Mouse (Mus musculus): ENCODE measurements around the gene Rnf166.

Rnf166 gene

GRCm38 (mm10) chr8:122469407-122469806 lies 6.5 kb downstream of the Rnf166 start:
- peak; percentile 87 for DNase-seq

DNA sequence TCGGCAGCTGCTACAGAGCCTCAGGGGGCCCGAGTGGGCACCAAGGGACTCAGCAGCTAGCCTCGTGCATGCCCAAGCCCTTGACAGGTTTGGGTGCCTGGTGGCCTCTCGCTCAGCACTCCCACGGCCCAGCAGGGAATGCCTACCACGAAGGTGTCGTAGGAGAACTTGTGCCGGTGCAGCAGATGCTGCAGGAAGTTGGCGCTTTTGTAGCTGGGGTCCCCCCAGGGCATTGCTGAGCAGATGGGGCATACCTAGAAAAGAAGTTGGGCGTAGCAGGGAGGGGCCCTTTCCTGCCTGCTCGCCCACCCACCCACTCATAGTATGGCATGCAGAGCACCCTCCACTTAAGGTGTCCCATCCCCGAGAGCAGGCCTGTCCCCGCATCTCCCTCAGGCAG lies 8.0 kb downstream of the Rnf166 start:
- DNase-seq, result no peak

DNA sequence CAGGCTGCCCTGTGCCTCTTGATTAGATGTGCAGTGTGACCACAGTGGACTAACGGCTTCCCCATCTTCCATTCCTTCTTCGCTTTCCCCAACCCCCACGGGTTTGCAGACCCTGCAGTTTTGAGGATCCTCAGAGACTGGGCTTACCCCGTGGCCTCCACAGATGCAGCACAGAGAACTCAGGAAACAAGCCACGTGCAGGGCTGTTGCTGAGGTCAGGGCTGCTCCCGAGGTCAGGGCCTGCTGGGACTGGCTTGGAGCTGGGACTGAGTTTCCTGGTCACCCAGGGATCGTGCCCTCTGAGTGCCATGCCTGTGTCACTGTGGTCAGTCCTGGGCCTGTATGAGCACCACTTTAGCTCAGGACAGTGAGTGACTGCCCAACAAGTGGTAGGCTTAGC lies 10.9 kb downstream of the Rnf166 start:
- DNase-seq, result peak; percentile 89

DNA sequence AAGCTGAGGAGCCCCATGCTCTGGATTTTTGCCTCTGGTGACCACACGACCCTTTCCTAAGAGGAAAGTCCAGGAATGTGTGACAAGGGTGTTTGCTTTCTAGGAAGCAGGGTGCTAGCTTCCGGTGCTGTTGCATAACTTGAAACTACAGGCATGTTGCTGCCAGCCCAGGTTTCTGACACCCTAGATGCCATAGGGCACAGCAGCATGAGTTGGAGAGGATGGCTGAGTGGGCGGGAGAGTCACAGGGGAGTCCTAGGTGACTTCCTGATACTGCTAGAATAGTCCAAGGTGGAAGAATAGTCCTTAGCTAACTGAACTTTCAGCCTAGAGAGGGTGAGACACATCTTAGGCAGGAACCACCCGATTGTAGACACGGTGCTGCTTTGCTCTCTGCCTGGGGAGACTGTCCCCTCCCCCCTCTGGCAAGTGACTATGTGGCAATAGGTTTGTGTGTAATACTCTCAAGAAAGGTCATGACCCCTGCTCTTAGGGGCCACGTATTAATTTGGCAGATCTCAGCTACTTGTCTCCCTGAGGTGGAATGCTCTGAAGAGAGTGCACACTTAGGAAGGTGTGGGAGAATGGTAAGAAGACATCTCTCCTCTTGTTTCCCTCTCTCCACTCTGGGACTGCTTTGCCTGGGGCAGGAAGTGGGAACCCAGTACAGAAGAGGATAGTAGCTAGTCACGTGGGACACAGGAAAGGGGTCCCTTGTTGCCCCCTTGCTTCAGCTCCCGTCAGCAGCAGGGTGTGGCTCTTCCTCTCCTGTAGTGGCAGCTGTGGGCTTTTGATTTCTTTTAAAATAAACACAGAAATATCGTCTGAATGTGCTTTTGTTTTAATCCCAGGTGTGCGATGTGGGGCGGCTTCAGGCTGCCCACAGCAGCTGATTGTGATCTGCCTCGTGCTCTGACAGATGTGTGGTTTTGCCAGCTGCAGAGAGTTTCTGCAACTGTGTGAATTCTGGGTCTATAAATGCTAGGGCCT lies 11.9 kb downstream of the Rnf166 start:
- peak; percentile 87 for DNase-seq

GRCm38 (mm10) chr8:122462510-122462909 lies 13.4 kb downstream of the Rnf166 start:
- no peak for DNase-seq

GRCm38 (mm10) chr8:122461473-122462148 lies 14.3 kb downstream of the Rnf166 start:
- no peak for DNase-seq

DNA sequence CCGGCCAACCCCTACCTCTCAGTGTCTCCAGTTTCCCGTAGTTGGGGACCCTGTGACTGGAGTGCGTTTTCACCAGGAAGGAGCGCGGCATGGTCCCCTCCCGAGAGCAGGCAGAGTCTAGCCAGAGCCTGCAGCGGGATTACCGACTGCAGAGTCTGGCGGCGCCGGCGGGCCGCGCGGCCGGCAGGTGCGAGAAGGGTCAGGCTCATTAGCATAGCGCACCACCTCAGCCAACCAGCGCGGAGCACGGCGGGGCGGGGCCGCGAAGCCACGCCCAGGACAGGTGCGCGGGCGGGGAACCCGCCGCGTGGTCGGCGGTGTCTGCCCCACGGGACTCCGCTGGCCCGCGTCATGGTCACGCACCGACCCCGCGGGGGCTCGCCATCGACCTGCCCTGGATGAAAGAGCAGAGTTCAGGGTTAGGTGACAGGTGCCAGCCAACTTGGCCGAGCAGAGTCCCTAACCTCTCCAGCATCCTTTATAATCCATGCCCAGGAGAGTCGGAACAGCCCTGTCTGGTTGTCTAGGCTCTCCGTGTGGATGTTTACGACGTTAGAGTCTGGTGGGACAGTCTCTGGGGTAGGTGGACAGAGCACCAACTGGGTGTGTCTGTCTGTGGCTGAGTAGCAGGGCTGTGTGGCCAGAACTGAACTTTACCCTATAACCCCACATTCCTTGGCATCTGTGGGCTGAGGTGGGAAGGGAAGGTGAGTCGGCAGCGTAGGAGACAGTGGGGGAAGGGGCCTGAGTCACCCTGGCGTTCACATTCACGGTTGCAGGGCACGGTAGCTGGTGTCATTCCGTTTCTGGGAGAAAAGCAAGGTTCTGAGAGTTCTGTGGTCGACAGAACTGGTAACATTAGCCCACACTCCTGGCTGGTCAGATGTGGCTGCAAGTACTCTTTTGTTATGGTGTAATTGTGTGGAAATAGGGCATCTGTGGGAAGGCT lies 15.1 kb downstream of the Rnf166 start, which contains the start of gene Snai3:
Gene Snai3 (minus strand): TSS at position 210 of the 949 bp plus-strand sequence.
- peak; percentile 95 for DNase-seq

- DNase-seq, result no peak
Measured at GRCm38 (mm10) chr8:122459990-122460389, 15.9 kb downstream of the Rnf166 start.

DNA sequence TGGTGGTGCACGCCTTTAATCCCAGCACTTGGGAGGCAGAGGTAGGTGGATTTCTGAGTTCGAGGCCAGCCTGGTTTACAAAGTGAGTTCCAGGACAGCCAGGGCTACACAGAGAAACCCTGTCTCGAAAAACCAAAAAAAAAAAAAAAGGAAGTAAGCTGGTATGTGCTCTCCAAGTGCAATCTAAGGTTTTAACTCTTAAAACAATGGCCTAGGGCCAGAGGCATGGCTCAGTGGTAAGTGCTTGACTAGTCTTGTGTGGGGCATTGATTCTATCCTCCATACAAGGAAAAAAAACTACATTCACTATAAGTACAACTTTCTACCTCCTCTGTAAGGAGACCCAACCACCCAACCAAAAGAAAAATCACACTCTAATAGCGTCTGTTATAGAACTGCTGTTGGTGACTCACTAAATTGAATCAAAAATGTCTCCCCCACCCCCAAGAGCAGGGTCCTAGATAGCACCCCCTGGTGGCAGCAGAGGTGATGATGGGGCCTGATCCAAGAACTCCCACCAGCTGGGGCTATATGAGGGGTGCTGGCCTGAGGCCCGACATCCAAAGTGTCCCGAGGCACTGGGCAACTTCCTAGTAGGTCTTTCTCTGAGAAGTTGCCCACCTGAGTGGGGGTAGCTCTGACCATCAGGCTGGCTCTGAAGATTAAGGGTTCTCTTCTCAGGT lies 16.5 kb downstream of the Rnf166 start:
- no peak for DNase-seq

DNA sequence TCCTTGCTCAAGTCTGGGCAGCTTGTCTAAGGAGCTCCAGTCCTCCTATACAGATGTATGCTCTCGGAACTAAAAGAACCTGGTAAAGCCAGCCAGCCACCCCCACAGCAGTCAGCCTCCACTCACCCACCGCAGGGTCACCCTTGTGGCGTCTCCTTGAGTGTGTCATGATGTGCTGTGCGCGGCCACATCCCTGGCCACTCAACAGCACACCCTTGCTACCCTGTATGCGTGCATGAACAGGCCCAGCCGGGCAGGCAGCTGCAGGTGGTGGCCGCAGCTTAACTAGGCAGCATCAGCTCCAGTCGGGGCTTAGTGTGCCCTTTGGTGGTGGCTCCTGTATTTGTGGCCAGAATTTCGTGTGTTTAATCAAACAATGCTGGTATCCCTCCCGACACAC lies 18.7 kb downstream of the Rnf166 start:
- DNase-seq, result no peak

GRCm38 (mm10) chr8:122454409-122454808 lies 21.5 kb downstream of the Rnf166 start:
- no peak for DNase-seq

DNA sequence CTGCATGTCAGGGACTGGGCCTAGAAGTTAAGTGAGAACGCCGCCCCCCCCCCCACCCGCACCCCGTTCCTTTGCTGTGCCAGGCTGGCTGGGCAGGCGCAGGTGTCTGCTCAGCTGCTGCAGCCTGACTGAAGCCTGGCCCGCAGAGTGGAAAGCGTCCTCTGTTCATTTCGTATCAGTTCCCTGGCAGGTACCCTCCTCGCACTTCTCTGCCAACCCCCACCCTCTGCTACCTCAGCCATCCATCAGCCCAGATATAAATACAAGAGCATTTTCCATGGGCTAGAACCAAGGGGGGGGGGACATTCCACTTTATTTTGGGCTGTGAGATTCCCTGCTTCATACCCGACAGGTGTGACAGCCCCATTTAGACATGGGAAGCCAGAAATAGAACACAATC lies 23.7 kb downstream of the Rnf166 start:
- DNase-seq, result peak; percentile 97

GRCm38 (mm10) chr8:122451161-122451703 lies 24.6 kb downstream of the Rnf166 start:
- peak; percentile 98 for DNase-seq

- DNase-seq, result no peak
Measured at GRCm38 (mm10) chr8:122445203-122445602, 30.7 kb downstream of the Rnf166 start.

DNA sequence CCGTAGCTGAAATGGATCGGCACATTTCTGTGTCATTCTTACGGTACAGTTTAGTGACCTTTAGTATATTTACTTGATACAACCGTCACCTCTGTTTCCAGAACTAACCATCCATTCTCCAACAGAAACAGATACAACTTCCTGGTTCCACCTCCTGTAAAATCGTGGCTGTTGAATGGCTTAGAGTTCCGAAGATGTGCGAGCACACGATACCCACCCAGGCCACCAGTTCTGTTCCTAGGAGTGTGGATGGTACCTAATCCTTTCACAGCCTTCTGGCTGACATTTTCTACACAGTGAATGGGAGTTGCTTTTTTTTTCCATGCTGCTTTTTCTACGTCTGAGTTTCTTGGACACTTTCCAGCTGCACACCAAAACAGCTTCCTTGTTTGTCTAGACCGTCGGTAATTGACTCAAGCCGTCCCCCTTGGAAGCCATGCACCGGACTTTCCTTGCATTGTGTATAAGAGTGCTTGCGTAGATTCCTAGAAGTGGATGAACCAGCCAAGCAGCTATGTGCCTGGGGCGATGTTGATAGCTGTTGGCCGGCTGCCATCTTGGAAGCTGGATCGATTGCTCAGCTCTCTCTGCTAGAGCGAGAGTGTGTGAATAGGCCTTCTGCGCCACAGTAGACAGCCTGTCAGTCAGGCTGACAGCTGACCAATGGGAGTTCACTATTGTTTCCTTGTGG lies 31.7 kb downstream of the Rnf166 start:
- peak; percentile 99 for DNase-seq

- DNase-seq, result peak; percentile 100
Measured at GRCm38 (mm10) chr8:122443262-122444006, 32.4 kb downstream of the Rnf166 start, which contains the start of gene Mvd. Gene Mvd (minus strand): TSS chr8:122443422.

GRCm38 (mm10) chr8:122442781-122443180 lies 33.1 kb downstream of the Rnf166 start:
- DNase-seq, result no peak

- no peak for DNase-seq
Measured at GRCm38 (mm10) chr8:122442356-122442755, 33.5 kb downstream of the Rnf166 start.

- no peak for DNase-seq
Measured at GRCm38 (mm10) chr8:122441326-122441725, 34.5 kb downstream of the Rnf166 start.

DNA sequence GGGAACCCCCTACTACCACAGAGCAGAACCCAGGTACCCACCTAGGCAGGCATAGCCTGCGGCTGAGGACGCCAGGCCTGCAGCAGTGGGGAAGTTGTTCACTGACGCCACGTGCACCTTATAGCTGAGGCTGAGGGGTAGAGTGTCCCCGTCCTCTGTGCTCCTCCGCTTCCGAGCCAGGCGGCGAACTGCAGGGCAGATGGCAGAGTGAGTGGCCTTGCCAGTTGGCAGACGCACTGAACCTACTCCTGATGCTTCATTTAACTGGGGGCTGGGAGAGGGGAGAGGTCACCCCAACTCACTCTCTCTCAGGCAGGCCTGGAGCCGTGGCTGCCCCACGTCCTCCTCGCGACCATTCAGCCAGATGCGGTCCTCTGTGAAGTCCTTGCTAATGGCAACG lies 36.5 kb downstream of the Rnf166 start:
- DNase-seq, result no peak

All from heart, adult 11 months (tissue).